Mouse (Mus musculus) midbrain, embryonic 10.5 days (tissue): ENCODE data around the gene Osm. TPM values are rescaled to one million over a fixed set of nuclear protein-coding genes. Genes with fewer than 3 reads are reported as not detected.

Experiments
- DNase-seq: peaks from one replicate; pipeline ENCODE4 v3.0.0-alpha.2; 2017; ENCODE audit warnings: low spot score
- H3K27ac ChIP-seq: fragments of 300-500 bp; sonication (generic); replicated peaks from 2 replicates; pipeline ENCODE4 v1.5.1; 2016; ENCODE audit warnings: mild to moderate bottlenecking
- H3K27me3 ChIP-seq: fragments of 300-500 bp; sonication (generic); 2 replicates; pipeline ENCODE4 v1.6.1; 2016; ENCODE audit warnings: low read depth, mild to moderate bottlenecking; ENCODE audit not compliant: poor library complexity, severe bottlenecking
- H3K36me3 ChIP-seq: fragments of 300-500 bp; sonication (generic); 2 replicates; pipeline ENCODE4 v1.6.1; 2016; ENCODE audit warnings: mild to moderate bottlenecking, moderate library complexity
- H3K4me1 ChIP-seq: fragments of 300-500 bp; sonication (generic); 2 replicates; pipeline ENCODE4 v1.6.1; 2016
- H3K4me3 ChIP-seq: fragments of 300-500 bp; sonication (generic); 2 replicates; pipeline ENCODE4 v1.5.1; 2016; ENCODE audit warnings: mild to moderate bottlenecking, moderate library complexity
- H3K9me3 ChIP-seq: fragments of 300-500 bp; sonication (generic); replicated peaks from 2 replicates; pipeline ENCODE4 v1.6.1; 2016; ENCODE audit warnings: mild to moderate bottlenecking
- WGBS: fragments of 180-500 bp; shearing (Covaris S2); methylation state at CpG from one replicate; pipeline ENCODE4 v1.1.7; 2016; 5-methylcytosine and 5-hydroxymethylcytosine counted together
- polyA plus RNA-seq: library from polyadenylated mRNA; unstranded; fragments of >200 nt; fragmentation: Nextera tagmentation; extraction: Ambion mirVana; gene quantifications from 2 replicates; pipeline ENCODE4 v1.2.1, GENCODE M21; 2016

Osm gene
- polyA plus RNA-seq, result 0.05 TPM in 1 of 2 replicates, not detected in the other

DNA sequence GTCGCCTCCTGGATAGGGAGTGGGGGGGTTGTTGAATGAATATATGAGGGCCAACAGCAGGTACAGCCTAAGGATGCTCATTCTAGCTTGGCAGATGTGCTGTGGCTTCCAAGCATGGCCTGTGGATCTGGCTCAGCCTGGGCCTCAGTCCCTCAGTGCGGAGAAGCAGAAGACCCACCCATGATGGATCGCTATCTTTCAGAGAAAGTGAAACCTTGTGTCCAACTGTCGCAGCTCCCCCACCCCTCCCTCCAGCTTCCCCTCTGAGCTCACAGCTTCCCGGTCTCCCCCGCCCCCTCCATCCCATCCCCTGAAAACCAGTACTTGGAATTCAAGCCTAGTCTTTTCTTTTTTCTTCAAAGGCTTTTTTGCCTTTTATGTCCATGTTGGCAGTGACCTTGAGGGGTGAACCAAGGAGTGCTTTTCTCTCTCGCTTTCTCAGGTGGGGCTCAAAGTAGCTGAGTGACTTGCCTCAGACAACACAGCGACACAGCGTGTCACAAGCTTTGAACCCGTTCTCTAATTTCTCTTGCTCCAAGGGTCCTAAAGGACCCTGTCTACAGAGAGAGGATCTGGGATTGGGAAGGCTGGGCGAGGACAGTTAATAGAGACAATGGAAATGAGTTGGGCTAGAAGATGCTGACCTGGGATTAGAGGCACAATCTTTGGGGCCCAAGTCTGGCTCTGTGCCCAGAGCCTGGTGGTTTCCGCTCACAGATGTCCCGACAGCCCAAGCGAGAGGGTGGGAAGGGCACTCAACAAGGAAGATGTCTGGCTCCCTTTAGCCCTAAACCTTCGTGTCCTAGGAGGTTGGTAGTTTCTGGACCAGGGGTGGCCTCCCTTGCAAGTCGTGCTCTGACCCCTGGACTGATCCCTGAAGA is at the start of gene Osm:
TSS of gene Osm (plus strand) at position 756 of the 881 bp plus-strand sequence.
- 82% methylated on average over 16 of the region's 16 CpGs for WGBS
- DNase-seq, result no peak
- no peak within 1 kb of the TSS for H3K4me3 ChIP-seq
- no peaks in the 10 kb centered on the region for H3K36me3 ChIP-seq
- no peaks in the 10 kb centered on the region for H3K27me3 ChIP-seq
- no peak within 1 kb of the TSS for H3K27ac ChIP-seq
- 0 out of 2 replicates have a peak, but pooled peaks cover 2% of the 10 kb centered on the region for H3K4me1 ChIP-seq
- H3K9me3 ChIP-seq, result no peaks in the 10 kb centered on the region

DNA sequence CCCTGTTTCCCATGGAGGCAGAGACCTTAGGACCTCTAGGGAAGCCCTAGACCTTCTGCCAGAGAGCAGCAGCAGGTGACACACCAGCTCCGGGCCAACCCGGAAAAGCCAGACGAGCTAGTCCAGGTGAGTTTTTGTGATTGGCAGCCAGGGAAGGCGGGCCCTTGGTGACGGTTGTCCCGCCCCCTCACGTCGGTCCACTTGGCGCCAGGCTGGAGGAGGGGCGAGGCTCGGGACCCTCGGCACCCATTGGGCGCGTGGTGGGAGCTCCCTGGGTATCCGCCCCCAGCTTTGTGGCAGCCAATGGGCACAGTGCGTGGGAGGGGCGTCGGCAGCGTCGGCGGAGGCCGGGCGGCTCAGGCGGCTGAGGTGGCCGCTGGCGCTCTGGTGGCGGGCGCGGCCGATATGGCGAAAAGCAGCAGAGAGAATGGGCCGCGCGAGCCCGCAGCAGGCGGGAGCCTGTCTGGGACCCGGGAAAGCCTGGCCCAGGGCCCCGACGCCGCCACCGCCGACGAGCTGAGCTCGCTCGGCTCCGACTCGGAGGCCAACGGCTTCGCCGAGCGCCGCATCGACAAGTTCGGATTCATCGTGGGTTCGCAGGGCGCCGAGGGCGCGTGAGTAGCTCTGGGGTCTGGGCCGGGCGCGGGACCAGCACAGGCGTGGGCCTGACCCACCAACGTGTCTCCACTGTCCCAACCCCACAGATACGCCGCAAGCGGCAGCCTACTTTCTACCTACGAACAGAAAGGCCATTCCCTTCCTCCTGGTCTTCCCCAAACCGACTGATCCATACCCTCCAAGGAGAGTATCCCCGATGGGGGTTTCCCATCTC is 49.5 kb upstream of the Osm start, which contains the start of gene Tbc1d10a:
TSS of gene Tbc1d10a (plus strand) at position 304 of the 832 bp plus-strand sequence.
- Histone ChIP-seq H3K27ac (peak within 1 kb of the TSS; percentile 84), H3K9me3 (no peaks in the 10 kb centered on the region), H3K4me3 (peak within 1 kb of the TSS; percentile 91), H3K4me1 (peaks cover 21% of the 10 kb centered on the region), H3K36me3 (peaks cover 23% of the 10 kb centered on the region), H3K27me3 (peaks cover 11% of the 10 kb centered on the region)
- under 1% methylated on average over 71 of the region's 71 CpGs for WGBS
- peak; percentile 98 for DNase-seq

DNA sequence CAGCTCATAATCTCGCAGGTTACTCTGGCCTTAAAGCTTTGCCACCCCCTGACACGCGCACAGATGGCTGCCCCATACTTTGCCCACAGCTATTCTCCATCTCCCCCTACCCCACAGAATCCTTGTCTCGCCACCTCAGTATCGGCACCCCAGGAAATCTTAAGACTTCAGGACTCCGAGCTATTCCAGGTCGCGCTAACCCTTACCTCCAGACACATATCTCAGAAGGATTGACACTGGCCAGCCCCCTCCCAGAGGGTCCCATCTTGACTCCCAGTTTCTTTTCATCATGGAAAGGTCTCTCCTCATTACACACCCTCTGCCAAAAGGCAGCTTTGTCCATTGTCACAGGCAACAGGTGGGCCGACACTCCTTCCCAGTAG is 48.9 kb upstream of the Osm start:
- no peak for DNase-seq

DNA sequence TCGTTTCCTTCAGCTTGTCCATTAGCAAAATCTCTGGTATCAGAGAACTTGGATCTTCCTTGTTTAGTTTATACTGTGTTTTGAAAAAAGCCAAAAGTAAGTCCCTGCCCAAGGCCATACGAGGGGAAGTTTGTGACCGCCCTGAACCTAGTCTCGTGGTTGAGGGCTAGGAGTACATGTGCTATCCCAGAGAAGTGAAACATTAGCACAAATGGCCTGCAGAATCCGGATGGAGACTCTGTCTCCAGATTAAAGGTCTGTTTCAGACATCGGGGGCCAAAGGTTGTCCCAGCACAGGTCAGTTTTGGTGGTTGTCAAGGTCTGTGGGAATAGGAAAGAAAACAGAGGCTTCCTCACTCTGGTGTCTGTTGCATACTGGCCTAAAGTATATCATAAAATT is 47.0 kb upstream of the Osm start:
- H3K4me1 ChIP-seq, result peaks cover 21% of the 10 kb centered on the region
- H3K27ac ChIP-seq, result no peak overlapping the region
- H3K9me3 ChIP-seq, result no peaks in the 10 kb centered on the region
- H3K27me3 ChIP-seq, result peaks cover 11% of the 10 kb centered on the region
- H3K4me3 ChIP-seq, result no peak overlapping the region
- DNase-seq, result no peak
- 87% methylated on average over 6 of the region's 6 CpGs for whole genome bisulfite sequencing
- no peaks in the 10 kb centered on the region for H3K36me3 ChIP-seq

More for the DNA sequence above, 48.9 kb upstream of the Osm start:
- Histone ChIP-seq H3K27ac (peak overlapping the region; percentile 84), H3K9me3 (no peaks in the 10 kb centered on the region), H3K4me1 (peaks cover 21% of the 10 kb centered on the region), H3K36me3 (peaks cover 17% of the 10 kb centered on the region), H3K4me3 (peak overlapping the region; percentile 91), H3K27me3 (peaks cover 11% of the 10 kb centered on the region)
- WGBS, result 22% methylated on average over 9 of the region's 9 CpGs

DNA sequence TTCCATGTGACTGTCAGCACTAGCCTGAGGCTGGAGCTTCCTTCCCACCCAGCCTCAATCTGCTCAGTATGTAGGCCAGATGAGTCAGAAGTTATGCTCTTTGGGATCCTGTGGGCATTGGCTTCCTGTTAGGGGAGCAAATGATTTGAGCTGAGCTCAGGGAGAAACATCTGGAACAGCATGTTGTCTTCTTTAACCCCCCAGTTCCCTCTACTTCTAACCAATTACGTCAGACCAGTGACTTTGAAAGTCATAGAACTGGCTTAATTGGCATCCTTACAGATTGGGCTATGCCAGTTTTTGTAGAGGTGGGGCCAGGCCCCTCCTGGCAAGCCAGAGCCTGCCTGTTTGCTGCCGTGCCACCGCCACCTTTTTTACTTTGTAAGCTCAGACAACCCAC is 45.5 kb upstream of the Osm start:
- H3K36me3 ChIP-seq, result no peaks in the 10 kb centered on the region
- 81% methylated on average over 3 of the region's 3 CpGs for WGBS
- no peak for DNase-seq
- H3K4me1 ChIP-seq, result peaks cover 21% of the 10 kb centered on the region
- H3K4me3 ChIP-seq, result no peak overlapping the region
- peaks cover 11% of the 10 kb centered on the region for H3K27me3 ChIP-seq
- no peak overlapping the region for H3K27ac ChIP-seq
- H3K9me3 ChIP-seq, result no peaks in the 10 kb centered on the region

DNA sequence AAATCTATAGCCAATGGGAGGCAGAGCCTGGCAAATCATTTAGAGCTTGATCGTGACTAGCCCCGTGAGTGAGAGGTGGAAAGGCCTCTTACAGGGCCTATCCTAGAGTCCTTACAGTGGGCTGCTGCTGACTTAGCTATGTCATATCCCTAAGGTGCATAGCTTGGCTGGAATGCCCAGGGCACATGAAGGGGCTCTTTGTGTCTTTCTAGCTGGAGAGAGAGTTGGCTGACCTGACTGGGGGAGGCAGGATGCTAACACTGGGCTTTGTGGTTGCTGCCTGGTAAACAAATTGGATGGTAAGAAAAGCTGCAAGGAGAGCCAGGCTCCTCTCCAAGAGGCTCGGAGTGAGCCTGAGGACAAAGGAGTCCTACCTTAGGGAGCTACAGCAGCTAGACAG is 43.5 kb upstream of the Osm start:
- H3K27ac ChIP-seq, result no peak overlapping the region
- H3K27me3 ChIP-seq, result peaks cover 5% of the 10 kb centered on the region
- H3K9me3 ChIP-seq, result no peaks in the 10 kb centered on the region
- 80% methylated on average over 3 of the region's 3 CpGs for WGBS
- H3K36me3 ChIP-seq, result no peaks in the 10 kb centered on the region
- DNase-seq, result no peak
- no peak overlapping the region for H3K4me3 ChIP-seq
- H3K4me1 ChIP-seq, result peaks cover 8% of the 10 kb centered on the region

DNA sequence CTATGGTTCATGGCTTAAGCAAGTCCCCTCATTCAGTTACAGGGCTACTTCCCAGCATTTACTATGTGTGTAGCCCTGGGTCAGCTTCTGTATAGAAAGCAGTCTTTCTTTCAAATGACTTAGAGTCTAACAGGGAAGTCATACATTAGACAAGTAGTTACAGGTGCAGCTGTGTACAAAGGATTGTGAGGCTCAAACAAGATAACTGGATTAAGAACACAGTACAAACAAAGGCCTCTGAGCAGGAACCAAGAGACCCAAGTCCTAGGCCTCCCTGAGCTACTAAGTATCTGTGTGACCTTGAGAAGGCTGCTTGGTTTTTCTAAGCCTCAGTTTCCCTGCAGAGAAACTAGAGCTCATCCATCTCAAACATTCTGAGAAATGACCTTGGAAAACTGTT is 42.8 kb upstream of the Osm start:
- H3K9me3 ChIP-seq, result no peaks in the 10 kb centered on the region
- peaks cover 5% of the 10 kb centered on the region; the same call in 1 of the 2 replicates for H3K4me1 ChIP-seq
- H3K4me3 ChIP-seq, result no peak overlapping the region
- no peaks in the 10 kb centered on the region for H3K36me3 ChIP-seq
- no peak for DNase-seq
- no peak overlapping the region for H3K27ac ChIP-seq
- H3K27me3 ChIP-seq, result no peaks in the 10 kb centered on the region

DNA sequence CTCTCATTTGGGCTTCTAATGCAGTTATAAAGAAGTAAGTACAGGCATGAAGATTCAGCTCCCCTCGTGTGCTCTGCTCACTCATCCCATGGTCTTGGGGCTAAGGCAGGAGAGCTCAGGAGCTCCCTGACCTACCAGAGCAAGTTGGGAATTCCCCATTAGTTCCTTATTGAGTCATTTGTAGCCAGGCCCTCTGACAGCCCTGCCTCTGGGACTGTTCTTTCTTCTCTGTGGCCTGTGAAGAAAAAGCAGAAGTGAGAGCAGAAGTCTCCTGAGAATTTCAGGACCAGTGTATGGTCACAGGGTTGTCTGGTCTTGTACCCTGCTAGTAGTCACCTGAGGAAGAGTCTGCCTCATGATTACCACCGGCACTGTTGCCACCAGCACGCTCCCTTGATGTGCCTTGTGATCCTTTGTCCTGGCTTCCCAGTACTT is 40.6 kb upstream of the Osm start:
- Histone ChIP-seq H3K36me3 (no peaks in the 10 kb centered on the region), H3K27me3 (no peaks in the 10 kb centered on the region), H3K27ac (no peak overlapping the region), H3K9me3 (no peaks in the 10 kb centered on the region), H3K4me1 (no peaks in the 10 kb centered on the region), H3K4me3 (no peak overlapping the region)
- WGBS, result 89% methylated on average over 3 of the region's 3 CpGs
- DNase-seq, result no peak

DNA sequence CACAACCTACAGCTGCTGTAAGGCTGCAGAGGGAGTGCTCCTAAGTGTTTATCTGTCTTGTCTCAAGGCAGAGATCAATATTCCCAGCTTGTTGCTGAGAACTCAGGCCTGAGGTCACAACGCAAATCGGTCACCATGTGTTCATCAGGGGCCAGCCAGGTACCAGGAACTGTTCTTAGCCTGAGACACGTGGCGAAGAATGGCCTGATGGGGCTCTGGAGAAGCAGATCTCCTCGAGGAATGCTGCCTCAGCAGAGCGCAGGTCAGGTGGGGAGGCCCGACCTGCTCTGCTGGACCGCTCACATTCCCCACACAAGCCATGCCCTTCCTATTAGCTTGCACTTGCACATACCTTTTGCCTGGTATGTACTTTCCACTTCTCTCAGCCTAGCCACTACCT is 39.6 kb upstream of the Osm start:
- H3K9me3 ChIP-seq, result no peaks in the 10 kb centered on the region
- no peak for DNase-seq
- no peaks in the 10 kb centered on the region for H3K36me3 ChIP-seq
- H3K4me3 ChIP-seq, result no peak overlapping the region
- H3K4me1 ChIP-seq, result no peaks in the 10 kb centered on the region
- no peaks in the 10 kb centered on the region for H3K27me3 ChIP-seq
- 83% methylated on average over 8 of the region's 8 CpGs for WGBS
- H3K27ac ChIP-seq, result no peak overlapping the region

DNA sequence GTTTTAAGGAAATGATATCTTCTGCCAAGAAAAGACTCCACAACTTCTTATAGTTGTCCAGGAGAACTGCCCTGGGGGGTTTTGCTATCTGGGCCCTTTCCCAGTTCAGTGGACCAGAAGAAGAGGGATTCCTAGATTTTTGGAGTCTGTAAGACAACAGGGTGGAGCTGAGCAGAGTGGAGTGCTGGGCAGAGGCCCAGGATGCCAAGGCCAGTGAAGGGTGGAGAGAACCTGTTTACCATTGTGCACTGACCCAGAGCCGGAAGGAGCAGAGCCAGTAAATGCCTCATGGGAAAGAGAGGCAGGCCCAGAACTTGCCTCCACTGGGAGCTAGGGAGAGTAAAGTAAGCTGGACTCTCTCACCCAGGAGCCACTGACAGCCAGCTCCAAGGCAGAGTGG is 38.5 kb upstream of the Osm start:
- Histone ChIP-seq H3K27me3 (no peaks in the 10 kb centered on the region), H3K36me3 (no peaks in the 10 kb centered on the region), H3K9me3 (no peaks in the 10 kb centered on the region), H3K27ac (no peak overlapping the region), H3K4me1 (no peaks in the 10 kb centered on the region), H3K4me3 (no peak overlapping the region)
- WGBS, result 71% methylated on average over 1 of the region's 1 CpGs
- DNase-seq, result no peak

DNA sequence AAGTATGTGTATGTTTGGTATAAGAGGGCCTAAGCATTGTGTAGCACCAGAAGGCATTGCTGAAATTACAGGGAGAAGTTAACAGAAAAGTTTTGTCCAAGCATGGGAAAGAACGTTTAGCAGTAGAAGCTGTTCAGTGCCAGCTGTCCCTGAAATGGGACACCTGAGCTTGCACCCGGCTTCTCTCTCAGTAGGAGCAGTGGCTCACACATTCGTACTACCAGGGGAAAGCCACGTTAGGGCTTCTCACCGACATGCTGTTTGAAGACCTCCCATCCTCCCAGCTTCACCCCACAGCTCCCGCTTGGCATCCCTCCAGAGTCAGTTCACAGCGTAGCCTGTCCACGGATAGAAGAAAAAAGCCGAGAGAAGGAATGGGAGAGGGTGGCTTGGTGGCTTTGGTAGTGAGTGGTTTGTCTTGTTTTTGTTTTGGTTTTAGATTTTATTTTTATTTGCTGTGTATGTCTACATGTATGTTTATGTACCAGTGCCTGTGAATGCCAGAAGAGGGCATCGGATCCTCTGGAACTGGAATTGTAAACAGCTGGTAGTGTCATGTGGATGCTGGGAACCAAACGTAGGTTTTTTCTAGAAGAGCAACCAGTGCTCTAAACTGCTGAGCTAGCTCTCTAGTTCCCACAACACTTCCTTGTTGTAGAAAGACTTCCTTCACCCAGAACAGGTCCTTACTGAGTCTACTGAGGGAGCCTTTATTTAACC is 34.1 kb upstream of the Osm start:
- peaks cover 16% of the 10 kb centered on the region for H3K36me3 ChIP-seq
- peaks cover 7% of the 10 kb centered on the region; the same call in 1 of the 2 replicates for H3K4me1 ChIP-seq
- H3K27me3 ChIP-seq, result no peaks in the 10 kb centered on the region
- no peak for DNase-seq
- no peak overlapping the region for H3K27ac ChIP-seq
- 89% methylated on average over 11 of the region's 11 CpGs for WGBS
- H3K4me3 ChIP-seq, result no peak overlapping the region
- H3K9me3 ChIP-seq, result no peaks in the 10 kb centered on the region

DNA sequence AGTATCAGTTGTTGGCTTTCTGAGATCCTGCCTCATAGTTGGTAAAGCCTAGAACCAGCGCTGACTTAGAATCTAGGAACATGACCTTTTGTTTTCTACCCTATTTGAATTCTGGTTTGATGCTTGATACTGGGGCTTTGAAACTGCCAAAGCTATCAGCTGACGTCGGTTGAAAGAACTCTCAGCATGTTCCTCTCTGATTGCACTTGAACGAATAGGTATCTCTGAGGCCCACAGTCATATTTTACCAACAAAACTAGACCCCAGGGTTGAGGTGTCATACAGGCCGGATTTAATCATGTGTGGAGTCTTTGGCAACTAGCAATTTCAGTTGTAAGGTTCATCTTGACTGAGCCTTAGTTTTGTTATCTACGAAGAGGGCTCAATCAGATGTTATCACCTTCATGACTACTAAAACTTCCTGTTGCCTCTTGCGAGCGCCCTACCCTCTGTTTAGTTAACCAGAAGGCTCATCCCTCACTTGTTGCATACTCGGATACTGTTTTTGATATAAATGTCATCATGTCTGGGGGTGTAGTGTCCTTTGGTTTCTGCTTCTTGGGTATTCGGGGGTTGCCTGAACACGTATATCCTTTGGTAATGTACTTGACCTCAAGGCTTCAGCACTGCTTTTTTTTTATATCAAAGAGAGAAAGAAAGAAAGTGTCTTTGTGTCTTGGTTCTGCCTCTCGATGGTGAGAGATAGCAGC is 33.1 kb upstream of the Osm start:
- 91% methylated on average over 12 of the region's 12 CpGs for WGBS
- Histone ChIP-seq H3K4me3 (no peak overlapping the region), H3K36me3 (peaks cover 26% of the 10 kb centered on the region), H3K27ac (no peak overlapping the region), H3K27me3 (no peaks in the 10 kb centered on the region), H3K9me3 (no peaks in the 10 kb centered on the region), H3K4me1 (peaks cover 7% of the 10 kb centered on the region; the same call in 1 of the 2 replicates)
- no peak for DNase-seq
